Mouse (Mus musculus): ENCODE data around the gene Ssrp1. TPM values are rescaled to one million over a fixed set of nuclear protein-coding genes. Genes with fewer than 3 reads are reported as not detected.

Gene Ssrp1
- polyA plus RNA-seq, 1 experiment from 2014 or later = 81.8 TPM

- Histone ChIP-seq H3K9ac (replicated peaks; ENCODE audit: low read depth) (peak overlapping the region; percentile 59), H3K4me1 (ENCODE audit: insufficient read depth, low read depth, low read length) (peaks cover 26% of the 10 kb centered on the region; the same call in 1 of the 2 replicates), H3K27ac (ENCODE audit: low read length) (peak overlapping the region; percentile 96), H3K9me3 (ENCODE audit: low read length) (no peaks in the 10 kb centered on the region), H3K4me3 (ENCODE audit: low read depth, low read length) (peak overlapping the region; percentile 41), H3K36me3 (ENCODE audit: insufficient read depth, low read length) (peaks cover 26% of the 10 kb centered on the region), H3K4me2 (replicated peaks; ENCODE audit: low read depth, low read length) (peak overlapping the region; percentile 81), H3K27me3 (replicated peaks; ENCODE audit: insufficient read depth, low read length) (no peaks in the 10 kb centered on the region)
- no peak for TF ChIP-seq EP300 (IDR thresholded peaks at IDR 0.05)
- no peak for TF ChIP-seq CTCF (IDR thresholded peaks at IDR 0.05)
- peak; percentile 81 for DNase-seq (ENCODE audit: low spot score)
- ATAC-seq = peak; percentile 6; the same call in 1 of the 2 replicates
- WGBS = 29% methylated on average over 9 of the region's 9 CpGs
These were observed 13.7 kb downstream of the Ssrp1 start for GRCm38 (mm10) chr2:85050746-85051145.

GRCm38 (mm10) chr2:85053192-85053816 lies 16.3 kb downstream of the Ssrp1 start:
- Histone ChIP-seq H3K36me3 (ENCODE audit: insufficient read depth, low read length) (peaks cover 38% of the 10 kb centered on the region), H3K9ac (replicated peaks; ENCODE audit: low read depth) (0 out of 2 replicates have a peak overlapping the region, but pooled peaks have one; percentile 23), H3K4me2 (replicated peaks; ENCODE audit: low read depth, low read length) (no peak overlapping the region), H3K27ac (ENCODE audit: low read length) (no peak overlapping the region), H3K4me1 (ENCODE audit: insufficient read depth, low read depth, low read length) (peaks cover 18% of the 10 kb centered on the region; the same call in 1 of the 2 replicates), H3K4me3 (ENCODE audit: low read depth, low read length) (no peak overlapping the region), H3K27me3 (replicated peaks; ENCODE audit: insufficient read depth, low read length) (no peaks in the 10 kb centered on the region), H3K9me3 (ENCODE audit: low read length) (no peaks in the 10 kb centered on the region)
- no peak for ATAC-seq
- DNase-seq (ENCODE audit: low spot score) = no peak
- TF ChIP-seq CTCF (IDR thresholded peaks at IDR 0.05) (no peak), EP300 (IDR thresholded peaks at IDR 0.05) (no peak)
- 81% methylated on average over 5 of the region's 5 CpGs for WGBS

GRCm38 (mm10) chr2:85056711-85057110 lies 19.7 kb downstream of the Ssrp1 start:
- no peak overlapping the region for H3K4me3 ChIP-seq (ENCODE audit: low read depth, low read length)
- peaks cover 49% of the 10 kb centered on the region for H3K36me3 ChIP-seq (ENCODE audit: insufficient read depth, low read length)
- H3K27me3 ChIP-seq (replicated peaks; ENCODE audit: insufficient read depth, low read length) = no peaks in the 10 kb centered on the region
- H3K4me2 ChIP-seq (replicated peaks; ENCODE audit: low read depth, low read length) = 0 out of 2 replicates have a peak overlapping the region, but pooled peaks have one; percentile 3
- DNase-seq (ENCODE audit: low spot score) (no peak), ATAC-seq (no peak)
- H3K9ac ChIP-seq (replicated peaks; ENCODE audit: low read depth) = no peak overlapping the region
- TF ChIP-seq EP300 (IDR thresholded peaks at IDR 0.05) = no peak
- no peak for TF ChIP-seq CTCF (IDR thresholded peaks at IDR 0.05)
- peaks cover 14% of the 10 kb centered on the region; the same call in 1 of the 2 replicates for H3K4me1 ChIP-seq (ENCODE audit: insufficient read depth, low read depth, low read length)
- 52% methylated on average over 5 of the region's 5 CpGs for WGBS
- H3K27ac ChIP-seq (ENCODE audit: low read length) = no peak overlapping the region
- no peaks in the 10 kb centered on the region for H3K9me3 ChIP-seq (ENCODE audit: low read length)

- H3K4me2 ChIP-seq (replicated peaks; ENCODE audit: low read depth, low read length) = no peak overlapping the region
These were observed 22.6 kb downstream of the Ssrp1 start for GRCm38 (mm10) chr2:85059677-85060076.

GRCm38 (mm10) chr2:85060591-85061060 lies 23.6 kb downstream of the Ssrp1 start:
- no peak for TF ChIP-seq CTCF (IDR thresholded peaks at IDR 0.05)
- TF ChIP-seq EP300 (IDR thresholded peaks at IDR 0.05) = 0 out of 2 replicates have a peak, but pooled peaks have one; percentile 19
- Histone ChIP-seq H3K4me3 (ENCODE audit: low read depth, low read length) (peak overlapping the region; percentile 43), H3K9me3 (ENCODE audit: low read length) (no peaks in the 10 kb centered on the region), H3K9ac (replicated peaks; ENCODE audit: low read depth) (peak overlapping the region; percentile 42), H3K4me2 (replicated peaks; ENCODE audit: low read depth, low read length) (peak overlapping the region; percentile 70), H3K27me3 (replicated peaks; ENCODE audit: insufficient read depth, low read length) (no peaks in the 10 kb centered on the region), H3K4me1 (ENCODE audit: insufficient read depth, low read depth, low read length) (peaks cover 7% of the 10 kb centered on the region; the same call in 1 of the 2 replicates), H3K36me3 (ENCODE audit: insufficient read depth, low read length) (peaks cover 34% of the 10 kb centered on the region), H3K27ac (ENCODE audit: low read length) (peak overlapping the region; percentile 81)
- ATAC-seq = peak; percentile 94
- DNase-seq (ENCODE audit: low spot score) = peak; percentile 94
- WGBS = 2% methylated on average over 9 of the region's 11 CpGs

More at GRCm38 (mm10) chr2:85059677-85060076, 22.6 kb downstream of the Ssrp1 start:
- Histone ChIP-seq H3K27me3 (replicated peaks; ENCODE audit: insufficient read depth, low read length) (no peaks in the 10 kb centered on the region), H3K27ac (ENCODE audit: low read length) (0 out of 2 replicates have a peak overlapping the region, but pooled peaks have one; percentile 81), H3K36me3 (ENCODE audit: insufficient read depth, low read length) (peaks cover 43% of the 10 kb centered on the region), H3K4me3 (ENCODE audit: low read depth, low read length) (no peak overlapping the region), H3K4me1 (ENCODE audit: insufficient read depth, low read depth, low read length) (peaks cover 7% of the 10 kb centered on the region; the same call in 1 of the 2 replicates), H3K9me3 (ENCODE audit: low read length) (no peaks in the 10 kb centered on the region), H3K9ac (replicated peaks; ENCODE audit: low read depth) (no peak overlapping the region)
- peak; percentile 34 for TF ChIP-seq CTCF (IDR thresholded peaks at IDR 0.05)
- TF ChIP-seq EP300 (IDR thresholded peaks at IDR 0.05) = no peak
- DNase-seq (ENCODE audit: low spot score) (no peak), ATAC-seq (no peak)
- 85% methylated on average over 6 of the region's 6 CpGs for WGBS

GRCm38 (mm10) chr2:85061107-85061541 lies 24.1 kb downstream of the Ssrp1 start:
- peak overlapping the region; percentile 81 for H3K27ac ChIP-seq (ENCODE audit: low read length)
- no peaks in the 10 kb centered on the region for H3K9me3 ChIP-seq (ENCODE audit: low read length)
- H3K36me3 ChIP-seq (ENCODE audit: insufficient read depth, low read length) = peaks cover 31% of the 10 kb centered on the region
- 40% methylated on average over 3 of the region's 10 CpGs for WGBS
- peak overlapping the region; percentile 42 for H3K9ac ChIP-seq (replicated peaks; ENCODE audit: low read depth)
- peak overlapping the region; percentile 70 for H3K4me2 ChIP-seq (replicated peaks; ENCODE audit: low read depth, low read length)
- peaks cover 7% of the 10 kb centered on the region; the same call in 1 of the 2 replicates for H3K4me1 ChIP-seq (ENCODE audit: insufficient read depth, low read depth, low read length)
- ATAC-seq (peak; percentile 52), DNase-seq (ENCODE audit: low spot score) (peak; percentile 52)
- H3K27me3 ChIP-seq (replicated peaks; ENCODE audit: insufficient read depth, low read length) = no peaks in the 10 kb centered on the region
- peak overlapping the region; percentile 43 for H3K4me3 ChIP-seq (ENCODE audit: low read depth, low read length)
- no peak for TF ChIP-seq EP300 (IDR thresholded peaks at IDR 0.05)

Data from lung, postnatal 0 days (tissue).